Mouse (Mus musculus) telencephalon, adult 2 months (tissue): ENCODE results near the gene Pkp1.

Experiments
- DNase-seq: peaks from one replicate; pipeline ENCODE4 v3.0.0-alpha.2; 2011; ENCODE audit warnings: low read depth, low spot score

Pkp1 gene

GRCm38 (mm10) chr1:135909381-135909780 is 9.6 kb downstream of the Pkp1 start:
- DNase-seq = no peak

- DNase-seq = no peak
These were observed 12.3 kb downstream of the Pkp1 start for GRCm38 (mm10) chr1:135906736-135907135.

GRCm38 (mm10) chr1:135899991-135900515 is 19.0 kb downstream of the Pkp1 start:
- no peak for DNase-seq

- DNase-seq = no peak
These were observed 19.7 kb downstream of the Pkp1 start for GRCm38 (mm10) chr1:135899295-135899694.

- DNase-seq = no peak
These were observed 23.6 kb downstream of the Pkp1 start for GRCm38 (mm10) chr1:135895367-135895766.

- DNase-seq = no peak
These were observed 25.6 kb downstream of the Pkp1 start for GRCm38 (mm10) chr1:135893377-135893776.

GRCm38 (mm10) chr1:135892764-135893163 is 26.2 kb downstream of the Pkp1 start:
- DNase-seq = no peak

- DNase-seq = no peak
These were observed 26.8 kb downstream of the Pkp1 start for GRCm38 (mm10) chr1:135892233-135892632.

- no peak for DNase-seq
These were observed 27.4 kb downstream of the Pkp1 start for GRCm38 (mm10) chr1:135891424-135892216.

- no peak for DNase-seq
These were observed 29.4 kb downstream of the Pkp1 start for GRCm38 (mm10) chr1:135889461-135890185.

GRCm38 (mm10) chr1:135882385-135883109 is 36.5 kb downstream of the Pkp1 start:
- no peak for DNase-seq

GRCm38 (mm10) chr1:135877248-135877647 is 41.8 kb downstream of the Pkp1 start:
- no peak for DNase-seq

GRCm38 (mm10) chr1:135872991-135873390 is 46.0 kb downstream of the Pkp1 start:
- peak; percentile 56 for DNase-seq

- no peak for DNase-seq
These were observed 50.4 kb downstream of the Pkp1 start for GRCm38 (mm10) chr1:135868570-135868969.

GRCm38 (mm10) chr1:135865518-135866194 is 53.4 kb downstream of the Pkp1 start:
- DNase-seq = peak; percentile 36

- DNase-seq = no peak
These were observed 54.2 kb downstream of the Pkp1 start for GRCm38 (mm10) chr1:135864830-135865229.

- no peak for DNase-seq
These were observed 55.1 kb downstream of the Pkp1 start for GRCm38 (mm10) chr1:135863786-135864335.

GRCm38 (mm10) chr1:135862561-135862960 is 56.4 kb downstream of the Pkp1 start:
- no peak for DNase-seq

- no peak for DNase-seq
These were observed 56.9 kb downstream of the Pkp1 start for GRCm38 (mm10) chr1:135861980-135862552.

GRCm38 (mm10) chr1:135861091-135861490 is 57.9 kb downstream of the Pkp1 start:
- DNase-seq = no peak

GRCm38 (mm10) chr1:135858533-135858932 is 60.5 kb downstream of the Pkp1 start:
- DNase-seq = no peak
